Mouse (Mus musculus): ENCODE data around the gene Carnmt1. TPM values are rescaled to one million over a fixed set of nuclear protein-coding genes. Genes with fewer than 3 reads are reported as not detected.

Gene Carnmt1
- total RNA-seq, 2 experiments from 2014 or later, result 11.0 to 11.6 TPM

- DNase-seq (ENCODE audit: low spot score in 2 of 2), result no peak
These were observed 41.7 kb downstream of the Carnmt1 start for GRCm38 (mm10) chr19:18712153-18712865.

GRCm38 (mm10) chr19:18712866-18713300 is 42.3 kb downstream of the Carnmt1 start, which contains the start of gene D030056L22Rik:
Gene D030056L22Rik (plus strand): TSS chr19:18713193.
- peak; percentile 96 to 99 for DNase-seq (ENCODE audit: low spot score in 2 of 2)

GRCm38 (mm10) chr19:18713357-18713756 is 42.8 kb downstream of the Carnmt1 start:
- peak; percentile 15 to 34 for DNase-seq (ENCODE audit: low spot score in 2 of 2)

GRCm38 (mm10) chr19:18716374-18716773 is 45.8 kb downstream of the Carnmt1 start:
- DNase-seq (ENCODE audit: low spot score in 2 of 2), result peak; percentile 12 to 87

- no peak for DNase-seq (ENCODE audit: low spot score in 2 of 2)
These were observed 49.8 kb downstream of the Carnmt1 start for GRCm38 (mm10) chr19:18720337-18720736.

GRCm38 (mm10) chr19:18725186-18725585 is 54.6 kb downstream of the Carnmt1 start:
- DNase-seq (ENCODE audit: low spot score in 2 of 2), result no peak

GRCm38 (mm10) chr19:18730255-18730654 is 59.7 kb downstream of the Carnmt1 start:
- no peak for DNase-seq (ENCODE audit: low spot score in 2 of 2)

GRCm38 (mm10) chr19:18731077-18731476 is 60.5 kb downstream of the Carnmt1 start:
- DNase-seq (ENCODE audit: low spot score in 2 of 2), result no peak

- no peak for DNase-seq (ENCODE audit: low spot score in 2 of 2)
These were observed 65.3 kb downstream of the Carnmt1 start for GRCm38 (mm10) chr19:18735901-18736300.

- no peak for DNase-seq (ENCODE audit: low spot score in 2 of 2)
These were observed 68.6 kb downstream of the Carnmt1 start for GRCm38 (mm10) chr19:18739146-18739545.

GRCm38 (mm10) chr19:18743946-18744345 is 73.4 kb downstream of the Carnmt1 start:
- no peak for DNase-seq (ENCODE audit: low spot score in 2 of 2)

GRCm38 (mm10) chr19:18746576-18747340 is 76.2 kb downstream of the Carnmt1 start:
- DNase-seq (ENCODE audit: low spot score in 2 of 2), result peak in 1 of 2 experiments; percentile 2

GRCm38 (mm10) chr19:18747379-18747778 is 76.8 kb downstream of the Carnmt1 start:
- DNase-seq (ENCODE audit: low spot score in 2 of 2), result no peak

GRCm38 (mm10) chr19:18749598-18750339 is 79.2 kb downstream of the Carnmt1 start, which contains the start of gene Trpm6:
Gene Trpm6 (plus strand): TSS chr19:18749983.
- no peak for DNase-seq (ENCODE audit: low spot score in 2 of 2)

Other genes starting within 250 kb of the Carnmt1 start
- gene Ostf1, start 38.9 kb upstream of the Carnmt1 start, total RNA-seq (2021), result 10 to 100 TPM; 25.0 to 27.0 TPM
- gene Nmrk1, start 38.8 kb upstream of the Carnmt1 start, total RNA-seq (2021), result 1 to 10 TPM; 8.7 to 9.3 TPM
- 10 to 100 TPM; 23.6 to 24.1 TPM for gene D030056L22Rik, start 42.4 kb downstream of the Carnmt1 start, total RNA-seq (2021)
- gene Trpm6, start 79.2 kb downstream of the Carnmt1 start, total RNA-seq (2021), result under 1 TPM; 0.15 to 0.30 TPM

Measured in layer of hippocampus, adult 18-20 months (tissue).